Mouse (Mus musculus) liver, postnatal 0 days (tissue): Measurements from ENCODE around the gene Lcp1. TPM values are rescaled to one million over a fixed set of nuclear protein-coding genes. Genes with fewer than 3 reads are reported as not detected.

Experiments used
- ATAC-seq: fragments of 200-750 bp; cut with Nextera tagmentation; 2 replicates; pipeline ENCODE4 v1.8.0; 2017; ENCODE audit warnings: mild to moderate bottlenecking, moderate library complexity
- DNase-seq: peaks from one replicate; pipeline ENCODE4 v3.0.0-alpha.2; 2016
- H3K27ac ChIP-seq: fragments of 300-500 bp; sonication (generic); 2 replicates; pipeline ENCODE4 v1.5.1; 2014; ENCODE audit warnings: antibody characterized with exemption, moderate library complexity, mild to moderate bottlenecking, low read depth
- H3K27me3 ChIP-seq: fragments of 300-500 bp; sonication (generic); 2 replicates; pipeline ENCODE4 v1.6.1; 2014; ENCODE audit warnings: low read length, control low read depth, mixed read lengths; ENCODE audit not compliant: insufficient read depth
- H3K36me3 ChIP-seq: fragments of 300-500 bp; sonication (generic); replicated peaks from 2 replicates; pipeline ENCODE4 v1.6.1; 2014; ENCODE audit warnings: mild to moderate bottlenecking, control low read depth, low read length, moderate library complexity, mixed read lengths; ENCODE audit not compliant: insufficient read depth
- H3K4me1 ChIP-seq: fragments of 300-500 bp; sonication (generic); 2 replicates; pipeline ENCODE4 v1.6.1; 2014; ENCODE audit warnings: antibody characterized with exemption, mild to moderate bottlenecking, control low read depth; ENCODE audit not compliant: insufficient read depth
- H3K4me2 ChIP-seq: fragments of 300-500 bp; sonication (generic); 2 replicates; pipeline ENCODE4 v1.6.1; 2014; ENCODE audit warnings: low read depth, mild to moderate bottlenecking, low read length, moderate library complexity, mixed read lengths
- H3K4me3 ChIP-seq: fragments of 300-500 bp; sonication (generic); 2 replicates; pipeline ENCODE4 v1.5.1; 2014; ENCODE audit warnings: low read depth, low read length
- H3K9ac ChIP-seq: fragments of 300-500 bp; sonication (generic); replicated peaks from 2 replicates; pipeline ENCODE4 v1.6.1; 2014; ENCODE audit warnings: mild to moderate bottlenecking, moderate library complexity
- H3K9me3 ChIP-seq: fragments of 300-500 bp; sonication (generic); 2 replicates; pipeline ENCODE4 v1.6.1; 2016; ENCODE audit warnings: mild to moderate bottlenecking, control low read depth, low read length, mixed read lengths
- CTCF ChIP-seq: sonication (generic); IDR thresholded peaks from 2 replicates; pipeline ENCODE4 v1.5.1; 2016; ENCODE audit warnings: antibody characterized with exemption, low read depth
- EP300 ChIP-seq: IDR thresholded peaks from 2 replicates; pipeline ENCODE4 v1.6.1; 2016; ENCODE audit warnings: antibody characterized with exemption, low read depth, mild to moderate bottlenecking
- WGBS: fragments of 180-500 bp; shearing (Covaris S2); extraction: QIAGEN DNeasy Blood & Tissue Kit; methylation state at CpG from one replicate; pipeline ENCODE4 v1.1.7; 2014; ENCODE audit not compliant: insufficient replicate concordance; 5-methylcytosine and 5-hydroxymethylcytosine counted together
- polyA plus RNA-seq: library from polyadenylated mRNA; unstranded; fragments of >200 nt; fragmentation: Nextera tagmentation; extraction: Ambion mirVana; gene quantifications from 2 replicates; pipeline ENCODE4 v1.2.1, GENCODE M21; 2015

The Lcp1 gene
- polyA plus RNA-seq, 1 experiment from 2014 or later = 45.5 TPM

DNA sequence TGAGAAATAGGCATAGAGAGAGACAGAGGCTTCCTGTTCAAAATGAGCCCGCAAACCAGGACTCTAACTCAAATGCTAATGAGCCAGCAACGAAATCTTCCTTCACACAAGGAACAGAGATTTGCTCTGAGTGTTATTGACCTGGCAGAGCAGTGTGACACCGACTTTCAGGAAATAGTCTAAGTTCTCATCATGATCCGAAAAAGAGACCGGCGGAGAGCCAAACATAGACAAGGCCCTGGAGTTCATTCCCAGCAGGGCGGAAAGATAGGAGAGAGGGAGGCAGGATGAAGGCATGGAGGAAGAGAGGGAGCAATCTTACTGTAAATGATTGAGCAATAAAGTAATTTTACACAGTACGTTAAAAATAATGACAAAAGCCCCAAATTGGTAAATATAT is 106.2 kb downstream of the Lcp1 start:
- Histone ChIP-seq H3K9me3 (no peaks in the 10 kb centered on the region), H3K4me1 (peaks cover 10% of the 10 kb centered on the region), H3K4me2 (no peak overlapping the region), H3K27ac (no peak overlapping the region; the same call in 1 of the 2 replicates), H3K36me3 (no peaks in the 10 kb centered on the region), H3K27me3 (no peaks in the 10 kb centered on the region), H3K9ac (no peak overlapping the region), H3K4me3 (no peak overlapping the region)
- no peak for ATAC-seq
- DNase-seq = no peak
- WGBS = 72% methylated on average over 8 of the region's 8 CpGs
- TF ChIP-seq EP300 = no peak
- TF ChIP-seq CTCF = no peak

DNA sequence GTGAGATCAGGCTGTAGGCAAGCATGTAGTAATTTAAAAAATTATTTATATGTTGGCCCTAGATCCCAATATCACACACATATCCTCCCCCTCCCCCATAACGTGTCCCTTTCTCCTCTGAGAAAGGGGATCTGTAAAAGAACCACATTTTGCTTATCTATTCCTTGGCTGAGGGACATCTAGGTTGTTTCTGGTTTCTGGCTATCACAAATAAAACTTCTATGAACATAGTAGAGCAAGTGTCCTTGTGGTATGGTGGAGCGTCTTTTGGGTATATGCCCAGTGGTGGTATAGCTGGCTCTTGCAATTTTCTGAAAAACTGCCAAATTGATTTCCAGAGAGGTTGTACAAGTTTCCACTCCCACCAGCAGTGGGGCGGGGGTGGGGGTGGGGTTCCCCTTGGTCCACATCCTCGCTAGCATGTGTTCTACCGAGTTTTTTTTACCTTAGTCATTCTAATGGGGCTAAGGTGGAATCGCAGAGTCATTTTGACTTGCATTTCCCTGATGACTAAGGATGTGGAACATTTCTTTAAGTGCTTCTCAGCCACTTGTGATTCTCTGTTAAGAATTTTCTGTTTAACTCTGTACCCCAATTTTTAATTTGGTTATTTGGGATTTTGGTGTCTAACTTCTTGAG is 107.3 kb downstream of the Lcp1 start:
- DNase-seq (no peak), ATAC-seq (peak; percentile 51)
- Histone ChIP-seq H3K27ac (peak overlapping the region; percentile 29; the same call in 1 of the 2 replicates), H3K4me1 (peaks cover 10% of the 10 kb centered on the region), H3K27me3 (no peaks in the 10 kb centered on the region), H3K9me3 (no peaks in the 10 kb centered on the region), H3K4me2 (no peak overlapping the region), H3K4me3 (no peak overlapping the region), H3K9ac (no peak overlapping the region), H3K36me3 (no peaks in the 10 kb centered on the region)
- WGBS = 52% methylated on average over 6 of the region's 6 CpGs
- no peak for TF ChIP-seq EP300
- TF ChIP-seq CTCF = no peak

DNA sequence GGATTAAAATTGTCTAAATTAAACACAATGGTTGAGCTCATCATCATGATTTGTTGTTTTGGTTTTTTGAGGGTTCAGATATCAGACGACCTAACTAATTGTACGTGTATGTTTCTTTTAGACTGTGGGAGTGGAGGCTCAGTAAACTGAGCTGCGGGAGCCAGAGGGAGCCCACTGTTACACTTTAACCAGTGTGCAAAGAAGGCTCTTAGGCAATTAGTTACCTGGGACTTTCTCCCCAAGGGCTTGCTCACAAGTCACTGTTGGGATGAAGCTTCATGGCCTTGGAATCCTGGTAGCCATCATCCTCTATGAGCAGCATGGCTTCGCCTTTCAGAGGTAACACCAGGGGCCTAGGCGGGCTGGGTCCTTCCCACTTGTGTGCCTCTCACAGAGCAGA is 111.2 kb downstream of the Lcp1 start, which contains the start of gene Cpb2:
Gene Cpb2 (plus strand): TSS at position 201 of the 400 bp plus-strand sequence.
- DNase-seq (peak; percentile 48), ATAC-seq (peak; percentile 84)
- peaks cover 16% of the 10 kb centered on the region for H3K4me1 ChIP-seq
- H3K27me3 ChIP-seq = no peaks in the 10 kb centered on the region
- H3K4me2 ChIP-seq = peak within 1 kb of the TSS; percentile 59
- peak within 1 kb of the TSS; percentile 59 for H3K9ac ChIP-seq
- peak within 1 kb of the TSS; percentile 40 for H3K4me3 ChIP-seq
- peak within 1 kb of the TSS; percentile 78 for H3K27ac ChIP-seq
- H3K36me3 ChIP-seq = no peaks in the 10 kb centered on the region
- no peaks in the 10 kb centered on the region for H3K9me3 ChIP-seq
- TF ChIP-seq CTCF (no peak), EP300 (no peak)
- 61% methylated on average over 5 of the region's 5 CpGs for WGBS

DNA sequence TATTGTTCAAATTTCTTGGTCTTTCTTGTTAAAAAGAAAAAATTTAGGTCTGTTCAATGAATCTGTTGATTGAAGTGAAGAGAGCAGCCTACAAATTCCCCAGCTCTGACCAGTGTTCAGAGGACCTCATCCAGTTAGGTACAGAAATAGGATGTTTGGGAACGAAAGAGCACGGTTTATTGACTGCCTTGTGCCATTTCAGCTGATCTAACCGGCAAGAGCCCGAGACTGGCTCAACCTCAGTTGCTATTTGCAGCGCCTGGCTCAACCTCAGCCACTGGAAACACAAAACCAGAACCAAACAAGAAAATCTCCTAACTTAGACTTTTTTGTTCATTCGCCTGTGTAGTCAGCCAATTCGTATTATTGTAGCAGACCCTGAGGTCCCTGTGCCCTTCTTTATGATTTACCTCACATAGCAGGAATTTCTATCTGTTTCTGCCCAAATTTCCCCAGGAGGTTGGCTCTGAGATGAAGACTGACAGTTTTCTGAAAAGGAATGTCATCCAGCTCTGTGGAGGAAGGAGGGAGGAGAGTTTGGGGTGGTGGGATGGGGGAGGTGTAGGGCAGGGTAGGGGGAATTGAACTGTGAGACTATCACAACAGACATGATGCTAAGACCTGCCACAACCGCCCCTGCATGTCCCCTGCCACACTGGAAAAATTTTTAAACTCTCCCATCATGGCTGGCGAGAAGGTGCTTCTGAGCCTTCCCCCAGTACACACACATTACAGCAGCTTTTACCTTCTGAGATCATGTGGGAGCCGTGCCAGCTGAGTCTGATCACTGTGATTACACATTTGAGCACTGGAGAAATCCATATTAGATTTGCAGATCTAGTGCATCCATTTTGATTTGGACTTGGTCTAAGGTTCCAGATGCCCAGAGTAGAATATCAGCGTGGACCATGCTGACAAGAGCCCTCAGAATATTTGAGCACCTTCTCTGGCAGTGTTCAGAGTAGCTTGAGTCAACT is 115.4 kb downstream of the Lcp1 start:
- no peak overlapping the region for H3K4me3 ChIP-seq
- no peaks in the 10 kb centered on the region; the same call in 1 of the 2 replicates for H3K36me3 ChIP-seq
- H3K4me1 ChIP-seq = peaks cover 11% of the 10 kb centered on the region; the same call in 1 of the 2 replicates
- DNase-seq = peak; percentile 45
- no peak overlapping the region for H3K4me2 ChIP-seq
- no peak overlapping the region for H3K9ac ChIP-seq
- WGBS = 68% methylated on average over 11 of the region's 11 CpGs
- H3K27me3 ChIP-seq = no peaks in the 10 kb centered on the region
- ATAC-seq = peak; percentile 38; the same call in 1 of the 2 replicates
- TF ChIP-seq EP300 = no peak
- no peak for TF ChIP-seq CTCF
- H3K9me3 ChIP-seq = no peaks in the 10 kb centered on the region
- peak overlapping the region; percentile 69; the same call in 1 of the 2 replicates for H3K27ac ChIP-seq

DNA sequence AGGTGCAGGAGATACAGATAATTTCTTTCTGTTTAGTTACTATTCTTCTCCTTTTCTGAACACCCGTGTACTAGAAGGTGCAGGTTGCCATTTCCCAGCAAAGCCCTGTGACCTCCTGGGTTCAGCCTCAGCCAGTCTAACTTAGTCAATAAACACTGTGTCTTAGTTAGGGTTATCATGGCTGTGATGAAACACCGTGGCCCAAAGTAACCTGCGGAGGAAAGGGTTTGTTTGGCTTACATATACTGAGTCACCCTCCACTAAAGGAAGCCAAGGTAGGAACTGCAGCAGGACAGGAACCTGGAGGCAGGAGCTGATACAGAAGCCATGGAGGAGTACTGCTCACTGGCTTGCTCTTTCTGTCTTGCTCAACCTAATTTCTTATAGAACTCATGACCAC is 119.5 kb downstream of the Lcp1 start:
- TF ChIP-seq CTCF (no peak), EP300 (no peak)
- no peak overlapping the region for H3K4me3 ChIP-seq
- ATAC-seq (peak; percentile 33; the same call in 1 of the 2 replicates), DNase-seq (no peak)
- H3K36me3 ChIP-seq = no peaks in the 10 kb centered on the region; the same call in 1 of the 2 replicates
- H3K9ac ChIP-seq = no peak overlapping the region
- no peaks in the 10 kb centered on the region for H3K27me3 ChIP-seq
- peaks cover 8% of the 10 kb centered on the region; the same call in 1 of the 2 replicates for H3K4me1 ChIP-seq
- H3K27ac ChIP-seq = no peak overlapping the region
- WGBS = 53% methylated on average over 3 of the region's 3 CpGs
- H3K9me3 ChIP-seq = no peaks in the 10 kb centered on the region
- no peak overlapping the region for H3K4me2 ChIP-seq

DNA sequence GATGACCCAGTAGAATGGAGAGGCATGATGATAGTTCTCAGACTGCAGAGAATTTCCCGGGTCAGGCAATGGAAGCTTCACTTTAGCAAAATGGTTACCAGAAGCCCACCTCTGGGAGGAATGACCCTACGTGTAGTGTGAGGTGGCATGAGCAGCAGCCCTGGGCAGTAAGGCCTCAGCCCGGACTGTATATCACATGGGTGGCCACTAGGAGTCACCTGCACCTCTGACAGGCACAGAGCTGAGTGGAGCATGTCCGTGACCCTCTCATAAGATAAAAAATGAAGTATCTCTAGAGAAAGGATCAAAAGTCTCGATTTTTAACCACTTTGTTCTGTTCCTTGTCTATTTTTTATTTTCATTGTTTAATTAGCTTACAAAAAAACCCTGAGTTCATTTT is 125.6 kb downstream of the Lcp1 start:
- H3K9me3 ChIP-seq = no peaks in the 10 kb centered on the region
- TF ChIP-seq CTCF = peak; percentile 54
- no peak for TF ChIP-seq EP300
- H3K4me1 ChIP-seq = no peaks in the 10 kb centered on the region
- no peak overlapping the region for H3K4me2 ChIP-seq
- ATAC-seq = peak; percentile 50; the same call in 1 of the 2 replicates
- DNase-seq = peak; percentile 22
- WGBS = 43% methylated on average over 5 of the region's 5 CpGs
- H3K36me3 ChIP-seq = peaks cover 9% of the 10 kb centered on the region; the same call in 1 of the 2 replicates
- H3K27me3 ChIP-seq = no peaks in the 10 kb centered on the region
- H3K27ac ChIP-seq = no peak overlapping the region
- no peak overlapping the region for H3K4me3 ChIP-seq
- 0 out of 2 replicates have a peak overlapping the region, but pooled peaks have one; percentile 5 for H3K9ac ChIP-seq
